Mouse (Mus musculus) liver, embryonic 13.5 days (tissue): ENCODE data around the gene Osbpl10. TPM values are rescaled to one million over a fixed set of nuclear protein-coding genes. Genes with fewer than 3 reads are reported as not detected.

Source experiments
- ATAC-seq: fragments of 200-750 bp; cut with Nextera tagmentation; 2 replicates; pipeline ENCODE4 v1.8.0; 2017; ENCODE audit warnings: low read depth, mild to moderate bottlenecking, moderate number of reproducible peaks, moderate library complexity
- DNase-seq: peaks from one replicate; pipeline ENCODE4 v3.0.0; 2022
- H3K27ac ChIP-seq: fragments of 300-500 bp; sonication (generic); 2 replicates; pipeline ENCODE4 v1.5.1; 2015; ENCODE audit warnings: moderate library complexity, mild to moderate bottlenecking, inconsistent platforms
- H3K27me3 ChIP-seq: fragments of 300-500 bp; sonication (generic); 2 replicates; pipeline ENCODE4 v1.6.1; 2015; ENCODE audit warnings: mild to moderate bottlenecking, inconsistent platforms
- H3K36me3 ChIP-seq: fragments of 300-500 bp; sonication (generic); 2 replicates; pipeline ENCODE4 v1.6.1; 2015; ENCODE audit warnings: mild to moderate bottlenecking, inconsistent platforms
- H3K4me1 ChIP-seq: fragments of 300-500 bp; sonication (generic); replicated peaks from 2 replicates; pipeline ENCODE4 v1.6.1; 2015; ENCODE audit warnings: inconsistent platforms
- H3K4me2 ChIP-seq: fragments of 300-500 bp; sonication (generic); 2 replicates; pipeline ENCODE4 v1.6.1; 2015; ENCODE audit warnings: inconsistent platforms, mild to moderate bottlenecking, moderate library complexity
- H3K4me3 ChIP-seq: fragments of 300-500 bp; sonication (generic); replicated peaks from 2 replicates; pipeline ENCODE4 v1.5.1; 2015; ENCODE audit warnings: mild to moderate bottlenecking, inconsistent platforms
- H3K9ac ChIP-seq: fragments of 300-500 bp; sonication (generic); 2 replicates; pipeline ENCODE4 v1.6.1; 2015; ENCODE audit warnings: mild to moderate bottlenecking, inconsistent platforms
- H3K9me3 ChIP-seq: fragments of 300-500 bp; sonication (generic); replicated peaks from 2 replicates; pipeline ENCODE4 v1.6.1; 2016; ENCODE audit warnings: inconsistent platforms
- WGBS: fragments of 180-500 bp; shearing (Covaris S2); methylation state at CpG from one replicate; pipeline ENCODE4 v1.1.7; 2015; ENCODE audit not compliant: insufficient replicate concordance; 5-methylcytosine and 5-hydroxymethylcytosine counted together
- polyA plus RNA-seq: library from polyadenylated mRNA; unstranded; fragments of >200 nt; fragmentation: Nextera tagmentation; extraction: Ambion mirVana; gene quantifications from 2 replicates; pipeline ENCODE4 v1.2.1, GENCODE M21; 2015

The Osbpl10 gene
- polyA plus RNA-seq, 1 experiment from 2014 or later: 0.32 TPM

DNA sequence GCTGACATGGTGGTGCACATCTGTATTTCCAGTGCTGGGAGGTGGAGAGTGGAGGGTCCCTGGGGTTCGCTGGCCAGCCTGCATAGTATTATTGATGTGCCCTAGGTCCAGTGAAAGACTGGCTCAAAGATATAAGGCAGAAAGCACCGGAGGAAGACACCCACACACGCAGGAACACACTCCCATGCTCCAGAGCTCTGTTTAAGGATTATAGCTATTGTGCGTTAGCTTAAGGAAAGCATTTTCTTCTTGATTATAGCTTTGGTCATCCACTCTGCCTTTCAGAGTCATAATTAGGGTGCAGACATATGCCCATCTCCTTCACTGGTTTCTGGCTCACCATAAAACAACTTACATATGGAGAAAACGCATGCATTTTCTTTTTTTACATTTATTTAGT, 200.8 kb downstream of the Osbpl10 start:
- Histone ChIP-seq H3K27ac (no peak overlapping the region), H3K36me3 (no peaks in the 10 kb centered on the region), H3K4me2 (no peak overlapping the region), H3K9me3 (no peaks in the 10 kb centered on the region), H3K27me3 (no peaks in the 10 kb centered on the region), H3K4me1 (no peaks in the 10 kb centered on the region), H3K4me3 (no peak overlapping the region), H3K9ac (no peak overlapping the region)
- 73% methylated on average over 5 of the region's 5 CpGs for WGBS
- DNase-seq (no peak), ATAC-seq (no peak)

DNA sequence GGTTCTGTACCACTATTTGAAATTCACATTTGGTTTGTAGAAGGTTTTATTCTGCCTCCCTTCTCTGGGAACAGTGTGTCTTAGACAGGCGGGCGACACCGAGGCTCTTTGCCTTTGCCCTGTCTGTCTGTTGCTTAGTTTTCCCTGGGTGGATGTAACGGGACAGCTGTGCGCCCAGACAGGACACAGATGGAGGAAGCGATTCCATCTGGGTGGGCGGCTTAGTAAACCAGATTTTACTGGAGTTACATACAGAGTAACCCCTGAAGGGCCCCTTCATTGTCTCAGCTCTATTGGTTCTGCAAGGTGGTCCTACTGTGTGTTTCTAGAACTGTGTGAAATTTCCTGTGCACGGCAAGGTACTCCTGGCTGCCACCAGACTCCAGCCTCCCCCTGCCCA, 201.6 kb downstream of the Osbpl10 start:
- no peak for ATAC-seq
- no peak for DNase-seq
- no peaks in the 10 kb centered on the region for H3K36me3 ChIP-seq

DNA sequence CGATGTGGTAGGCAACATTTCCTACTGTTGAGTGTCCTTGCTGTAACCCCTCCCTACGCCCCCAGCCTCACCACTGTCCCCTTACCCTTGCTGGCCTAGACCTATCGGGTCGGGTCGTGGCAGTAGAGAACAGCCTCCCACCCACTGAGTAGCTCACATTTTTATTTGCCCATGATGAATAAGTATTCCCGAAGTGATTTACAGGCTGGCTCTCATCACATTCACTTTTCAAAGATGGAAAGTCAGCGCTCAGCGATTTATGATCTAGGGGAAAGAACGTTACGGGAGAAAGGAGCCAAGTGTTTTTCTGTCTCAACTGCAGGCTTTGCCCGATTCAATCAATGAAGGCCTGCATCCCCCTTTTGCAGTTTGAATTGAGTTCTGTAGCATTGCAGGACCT, 208.0 kb downstream of the Osbpl10 start:
- H3K27me3 ChIP-seq: no peaks in the 10 kb centered on the region
- peaks cover 22% of the 10 kb centered on the region for H3K4me1 ChIP-seq
- no peaks in the 10 kb centered on the region for H3K36me3 ChIP-seq
- H3K27ac ChIP-seq: no peak overlapping the region
- no peak overlapping the region for H3K4me2 ChIP-seq
- DNase-seq: no peak
- no peak overlapping the region for H3K4me3 ChIP-seq
- no peaks in the 10 kb centered on the region for H3K9me3 ChIP-seq
- ATAC-seq: no peak
- no peak overlapping the region for H3K9ac ChIP-seq
- WGBS: 75% methylated on average over 11 of the region's 11 CpGs

More for the DNA sequence above, 201.6 kb downstream of the Osbpl10 start:
- Histone ChIP-seq H3K27ac (no peak overlapping the region), H3K9me3 (no peaks in the 10 kb centered on the region), H3K4me2 (no peak overlapping the region), H3K4me1 (no peaks in the 10 kb centered on the region), H3K9ac (no peak overlapping the region), H3K4me3 (no peak overlapping the region), H3K27me3 (no peaks in the 10 kb centered on the region)
- 49% methylated on average over 8 of the region's 8 CpGs for WGBS

DNA sequence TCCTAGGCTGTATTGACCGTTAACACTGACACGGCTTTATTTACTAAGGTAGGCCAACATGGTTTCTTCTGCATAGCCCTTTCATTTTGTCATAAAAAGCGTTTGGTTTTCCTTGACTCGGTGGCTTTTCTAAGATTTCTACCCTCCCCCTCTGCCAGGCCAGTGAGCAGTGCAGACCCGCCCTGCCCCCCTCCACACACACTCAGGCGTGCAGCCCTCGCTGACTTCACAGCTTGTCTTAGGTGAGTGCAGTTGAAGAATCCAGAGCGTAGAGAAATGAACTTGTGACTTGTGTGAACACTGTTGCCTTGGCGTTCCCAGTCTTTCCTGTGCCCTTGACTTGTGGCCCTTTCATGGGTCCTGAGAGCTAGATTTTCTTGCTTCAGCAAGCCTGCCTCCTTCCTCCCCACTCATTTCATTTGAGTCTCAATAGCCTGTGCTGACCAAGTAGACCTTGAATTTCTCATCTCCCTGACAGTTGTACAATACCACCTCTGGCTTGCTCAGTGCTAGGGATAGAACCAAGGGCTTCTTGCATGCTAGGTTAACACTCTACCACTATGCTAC, 212.1 kb downstream of the Osbpl10 start:
- DNase-seq (no peak), ATAC-seq (0 out of 2 replicates have a peak, but pooled peaks have one; percentile 41)
- no peak overlapping the region for H3K4me3 ChIP-seq
- no peak overlapping the region for H3K9ac ChIP-seq
- H3K36me3 ChIP-seq: no peaks in the 10 kb centered on the region
- WGBS: 50% methylated on average over 9 of the region's 9 CpGs
- peaks cover 24% of the 10 kb centered on the region for H3K4me1 ChIP-seq
- H3K9me3 ChIP-seq: no peaks in the 10 kb centered on the region
- H3K27ac ChIP-seq: no peak overlapping the region
- no peaks in the 10 kb centered on the region for H3K27me3 ChIP-seq
- H3K4me2 ChIP-seq: no peak overlapping the region

DNA sequence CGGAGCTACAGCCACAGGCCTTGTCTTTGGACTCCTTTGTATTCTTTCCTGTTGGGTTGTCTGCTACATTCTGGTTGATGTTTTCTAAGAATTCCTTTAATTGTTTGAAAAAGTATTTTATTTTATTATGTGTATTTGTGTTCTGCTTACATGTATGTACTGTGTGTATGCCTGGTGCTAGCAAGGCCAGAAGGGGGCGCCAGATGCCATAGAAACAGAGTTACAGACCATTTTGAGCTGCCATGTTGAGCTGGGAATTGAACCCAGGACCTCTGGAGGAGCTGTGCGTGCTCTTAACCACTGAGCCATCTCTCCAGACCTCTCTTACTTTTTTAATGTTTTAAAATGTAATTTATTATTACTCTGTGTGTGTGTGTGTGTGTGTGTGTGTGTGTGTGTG, 214.5 kb downstream of the Osbpl10 start:
- H3K27me3 ChIP-seq: no peaks in the 10 kb centered on the region
- H3K4me2 ChIP-seq: no peak overlapping the region
- DNase-seq (no peak), ATAC-seq (no peak)
- no peak overlapping the region for H3K9ac ChIP-seq
- WGBS: 65% methylated on average over 3 of the region's 3 CpGs
- no peak overlapping the region for H3K4me3 ChIP-seq
- H3K27ac ChIP-seq: no peak overlapping the region
- peaks cover 26% of the 10 kb centered on the region for H3K4me1 ChIP-seq
- H3K9me3 ChIP-seq: no peaks in the 10 kb centered on the region
- H3K36me3 ChIP-seq: no peaks in the 10 kb centered on the region

DNA sequence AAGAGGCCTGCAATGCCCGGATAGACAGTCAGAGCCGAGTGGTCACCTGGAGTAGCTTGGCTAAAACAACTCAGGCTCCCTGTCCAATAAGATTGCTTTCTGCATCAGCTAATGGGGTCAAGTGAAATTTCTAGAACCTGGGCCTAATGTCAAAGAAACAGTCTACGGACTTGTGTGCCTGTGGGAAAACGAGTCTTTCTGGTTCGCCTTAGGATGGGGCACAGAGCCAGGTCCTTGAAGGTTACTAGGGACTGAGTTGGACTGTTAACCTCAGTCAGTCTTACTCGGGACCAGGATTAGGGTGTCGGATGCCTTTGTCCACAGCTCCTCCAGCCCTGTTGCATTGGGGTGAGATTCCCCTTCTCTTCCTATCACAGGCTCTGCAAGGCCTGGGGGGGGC, 218.7 kb downstream of the Osbpl10 start:
- WGBS: 78% methylated on average over 7 of the region's 7 CpGs
- H3K4me1 ChIP-seq: peaks cover 21% of the 10 kb centered on the region
- no peaks in the 10 kb centered on the region for H3K27me3 ChIP-seq
- ATAC-seq: no peak
- H3K9me3 ChIP-seq: no peaks in the 10 kb centered on the region
- H3K4me2 ChIP-seq: no peak overlapping the region
- H3K27ac ChIP-seq: no peak overlapping the region
- no peak overlapping the region for H3K4me3 ChIP-seq
- no peak overlapping the region for H3K9ac ChIP-seq
- DNase-seq: no peak
- H3K36me3 ChIP-seq: no peaks in the 10 kb centered on the region

DNA sequence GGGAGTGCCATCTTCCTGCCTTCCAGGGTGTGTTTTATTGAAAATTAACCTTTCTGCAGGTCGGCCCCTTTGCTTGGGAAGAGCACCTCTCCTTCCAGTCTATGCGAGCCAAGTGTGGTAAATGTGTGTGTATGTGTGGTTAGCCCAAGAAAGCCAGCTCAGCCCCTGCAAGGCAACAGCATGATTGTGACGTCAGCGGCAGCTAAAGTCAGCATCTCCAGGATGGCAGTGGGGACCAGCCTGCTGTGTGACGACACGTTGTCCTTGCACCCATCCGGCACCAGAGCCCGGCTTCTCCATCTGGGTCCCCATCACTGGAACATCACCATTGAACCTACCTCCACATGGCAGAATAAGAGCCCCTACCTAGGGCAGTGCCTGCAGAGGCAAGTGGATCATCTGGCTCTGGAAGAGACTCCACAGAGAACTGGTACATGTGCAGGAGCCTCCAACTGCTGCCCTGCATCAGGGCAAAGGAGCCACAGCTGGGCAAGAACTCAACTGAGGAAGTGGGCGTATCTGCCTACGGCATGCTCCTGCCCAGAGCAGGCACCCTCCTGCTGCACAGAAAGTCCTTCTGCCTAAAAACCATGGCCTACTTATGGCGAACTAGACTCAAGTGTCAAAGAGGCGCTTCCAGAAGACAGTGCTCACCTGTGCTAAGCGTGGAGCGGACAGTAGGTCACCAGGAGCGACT, 221.9 kb downstream of the Osbpl10 start:
- Histone ChIP-seq H3K36me3 (no peaks in the 10 kb centered on the region), H3K27me3 (no peaks in the 10 kb centered on the region), H3K4me2 (no peak overlapping the region), H3K4me3 (no peak overlapping the region), H3K9me3 (no peaks in the 10 kb centered on the region), H3K27ac (no peak overlapping the region), H3K9ac (no peak overlapping the region), H3K4me1 (peaks cover 28% of the 10 kb centered on the region)
- no peak for DNase-seq
- no peak for ATAC-seq
- whole genome bisulfite sequencing: 69% methylated on average over 15 of the region's 15 CpGs

DNA sequence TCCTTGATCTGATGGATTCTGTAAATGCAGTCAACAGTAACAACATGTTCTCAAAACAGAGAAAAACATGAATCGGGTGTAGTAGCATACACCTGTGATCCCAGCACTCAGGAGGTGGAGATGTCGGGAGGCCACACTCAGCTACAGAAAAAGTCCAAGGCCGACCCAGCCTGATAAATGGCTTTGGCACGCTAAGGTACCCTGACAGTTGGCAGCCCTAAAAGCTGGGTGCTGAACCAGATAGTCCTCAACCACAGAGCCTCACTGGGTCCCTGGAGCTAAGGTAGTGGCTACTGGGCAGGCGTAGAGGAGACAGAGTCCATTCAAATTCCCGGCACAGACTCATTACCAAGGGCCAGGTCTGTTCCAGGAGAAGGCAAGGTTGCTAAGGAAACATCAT, 222.9 kb downstream of the Osbpl10 start:
- ATAC-seq: no peak
- H3K9ac ChIP-seq: no peak overlapping the region
- no peak for DNase-seq
- peaks cover 37% of the 10 kb centered on the region for H3K4me1 ChIP-seq
- no peaks in the 10 kb centered on the region for H3K36me3 ChIP-seq
- no peaks in the 10 kb centered on the region for H3K27me3 ChIP-seq
- H3K4me2 ChIP-seq: no peak overlapping the region
- WGBS: 76% methylated on average over 6 of the region's 6 CpGs
- H3K9me3 ChIP-seq: no peaks in the 10 kb centered on the region
- no peak overlapping the region for H3K4me3 ChIP-seq
- no peak overlapping the region for H3K27ac ChIP-seq

DNA sequence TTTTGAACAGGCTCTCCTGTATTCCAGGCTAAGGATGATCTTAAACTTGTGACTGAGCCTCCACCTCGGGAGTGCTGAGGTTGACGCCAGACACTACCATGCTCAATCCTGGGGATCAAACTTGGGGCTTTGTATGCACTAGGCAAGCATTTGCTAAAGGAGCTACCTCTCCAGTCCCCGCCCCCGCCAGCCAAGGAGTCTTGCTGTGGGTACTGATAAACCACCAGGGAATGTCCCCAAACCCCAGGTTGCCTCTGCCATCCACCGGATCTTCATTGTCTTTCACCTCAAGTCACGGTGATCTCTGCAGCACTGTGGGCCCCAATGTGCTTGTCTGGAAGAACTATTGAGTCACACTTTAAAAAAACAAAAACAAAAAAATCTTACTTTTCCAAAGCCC, 224.8 kb downstream of the Osbpl10 start:
- Histone ChIP-seq H3K4me3 (no peak overlapping the region), H3K4me1 (peaks cover 43% of the 10 kb centered on the region), H3K36me3 (no peaks in the 10 kb centered on the region), H3K9me3 (no peaks in the 10 kb centered on the region), H3K4me2 (no peak overlapping the region), H3K27ac (no peak overlapping the region), H3K27me3 (no peaks in the 10 kb centered on the region), H3K9ac (no peak overlapping the region)
- WGBS: 36% methylated on average over 6 of the region's 6 CpGs
- DNase-seq (no peak), ATAC-seq (peak; percentile 35; the same call in 1 of the 2 replicates)

DNA sequence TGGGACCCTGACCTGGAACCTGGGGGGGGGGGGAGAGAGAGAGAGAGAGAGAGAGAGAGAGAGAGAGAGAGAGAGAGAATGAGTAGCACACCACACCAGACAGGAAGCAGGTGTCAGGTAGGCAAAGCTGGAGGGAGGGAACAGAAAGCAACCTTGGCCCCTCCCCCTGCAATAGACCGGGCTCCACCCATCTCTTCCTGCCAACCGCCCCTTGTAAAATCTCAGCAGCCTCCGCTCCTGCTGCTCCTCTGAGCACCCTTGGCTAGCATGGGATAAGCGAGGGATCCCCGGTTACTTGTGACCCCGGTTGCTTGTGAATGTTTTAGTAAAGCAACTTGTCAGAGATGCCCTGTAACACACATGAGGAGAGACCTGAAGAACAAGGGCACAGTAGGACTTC, 227.1 kb downstream of the Osbpl10 start:
- Histone ChIP-seq H3K9me3 (no peaks in the 10 kb centered on the region), H3K36me3 (no peaks in the 10 kb centered on the region), H3K4me3 (no peak overlapping the region), H3K27ac (no peak overlapping the region), H3K4me1 (peaks cover 47% of the 10 kb centered on the region), H3K4me2 (no peak overlapping the region), H3K27me3 (no peaks in the 10 kb centered on the region), H3K9ac (no peak overlapping the region)
- DNase-seq: no peak
- ATAC-seq: no peak
- WGBS: 7% methylated on average over 6 of the region's 6 CpGs

DNA sequence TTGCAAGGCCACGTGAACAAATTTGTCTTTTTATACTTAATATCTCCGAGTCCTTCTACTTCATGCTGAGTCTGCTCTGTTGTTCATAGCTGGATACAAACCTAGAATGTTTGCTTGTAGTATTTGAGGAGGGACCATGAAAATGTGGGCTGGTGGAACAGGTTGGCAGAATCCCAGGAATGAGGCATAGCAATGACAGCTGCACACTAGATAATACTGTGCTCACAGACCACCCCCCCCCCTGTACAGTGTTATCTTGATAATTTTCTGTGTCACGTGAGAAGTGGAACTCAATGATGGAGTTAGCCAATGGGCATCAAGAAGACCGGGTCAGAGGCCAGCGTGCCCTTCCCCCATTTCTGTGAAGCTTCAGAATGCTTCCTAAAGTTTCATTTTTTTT, 227.8 kb downstream of the Osbpl10 start:
- no peak overlapping the region for H3K27ac ChIP-seq
- DNase-seq: no peak
- H3K4me3 ChIP-seq: no peak overlapping the region
- peaks cover 48% of the 10 kb centered on the region for H3K4me1 ChIP-seq
- 57% methylated on average over 5 of the region's 5 CpGs for WGBS
- H3K27me3 ChIP-seq: no peaks in the 10 kb centered on the region
- no peaks in the 10 kb centered on the region for H3K9me3 ChIP-seq
- H3K36me3 ChIP-seq: no peaks in the 10 kb centered on the region
- no peak overlapping the region for H3K4me2 ChIP-seq
- ATAC-seq: no peak
- H3K9ac ChIP-seq: no peak overlapping the region

DNA sequence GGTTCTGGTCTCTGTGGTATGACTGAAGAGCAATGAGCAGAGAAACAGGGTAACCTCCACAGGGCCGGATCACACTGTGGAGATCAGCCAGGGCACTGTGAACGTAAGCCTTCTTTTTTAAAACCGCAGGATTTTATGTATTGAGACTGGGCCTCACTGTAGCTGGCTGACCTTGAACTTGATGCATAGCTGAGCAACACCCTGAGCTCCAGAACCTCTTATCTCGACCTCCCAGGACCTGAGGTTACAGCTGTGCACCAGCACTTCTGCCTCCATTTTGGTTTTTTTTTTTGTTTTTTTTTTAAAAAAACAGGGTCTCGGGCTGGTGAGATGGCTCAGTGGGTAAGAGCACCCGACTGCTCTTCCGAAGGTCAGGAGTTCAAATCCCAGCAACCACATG, 231.4 kb downstream of the Osbpl10 start:
- WGBS: 23% methylated on average over 7 of the region's 7 CpGs
- H3K27me3 ChIP-seq: no peaks in the 10 kb centered on the region
- no peaks in the 10 kb centered on the region for H3K36me3 ChIP-seq
- H3K4me2 ChIP-seq: no peak overlapping the region
- peak overlapping the region; percentile 75 for H3K27ac ChIP-seq
- no peaks in the 10 kb centered on the region; the same call in 1 of the 2 replicates for H3K9me3 ChIP-seq
- no peak overlapping the region for H3K4me3 ChIP-seq
- ATAC-seq: peak; percentile 87
- no peak overlapping the region for H3K9ac ChIP-seq
- peaks cover 44% of the 10 kb centered on the region for H3K4me1 ChIP-seq
- DNase-seq: peak; percentile 31
